Mouse (Mus musculus) embryonic facial prominence, embryonic 13.5 days (tissue): ENCODE results near the gene Sftpd. TPM values are rescaled to one million over a fixed set of nuclear protein-coding genes. Genes with fewer than 3 reads are reported as not detected.

Experiments
- ATAC-seq: fragments of 200-750 bp; cut with Nextera tagmentation; 2 replicates; pipeline ENCODE4 v1.8.0; 2017; ENCODE audit warnings: low read depth; ENCODE audit not compliant: insufficient number of reproducible peaks, insufficient read depth, low FRiP score, low TSS enrichment
- H3K27ac ChIP-seq: fragments of 300-500 bp; sonication (generic); 2 replicates; pipeline ENCODE4 v1.5.1; 2015; ENCODE audit warnings: moderate library complexity, mild to moderate bottlenecking, inconsistent platforms
- H3K27me3 ChIP-seq: fragments of 300-500 bp; sonication (generic); 2 replicates; pipeline ENCODE4 v1.6.1; 2015; ENCODE audit warnings: mild to moderate bottlenecking, inconsistent platforms
- H3K36me3 ChIP-seq: fragments of 300-500 bp; sonication (generic); 2 replicates; pipeline ENCODE4 v1.6.1; 2015; ENCODE audit warnings: mild to moderate bottlenecking, inconsistent platforms
- H3K4me1 ChIP-seq: fragments of 300-500 bp; sonication (generic); 2 replicates; pipeline ENCODE4 v1.6.1; 2015; ENCODE audit warnings: inconsistent platforms
- H3K4me2 ChIP-seq: fragments of 300-500 bp; sonication (generic); 2 replicates; pipeline ENCODE4 v1.6.1; 2015; ENCODE audit warnings: moderate library complexity, mild to moderate bottlenecking, inconsistent platforms
- H3K4me3 ChIP-seq: fragments of 300-500 bp; sonication (generic); 2 replicates; pipeline ENCODE4 v1.5.1; 2015; ENCODE audit warnings: mild to moderate bottlenecking, inconsistent platforms
- H3K9ac ChIP-seq: fragments of 300-500 bp; sonication (generic); 2 replicates; pipeline ENCODE4 v1.6.1; 2015; ENCODE audit warnings: mild to moderate bottlenecking, inconsistent platforms
- H3K9me3 ChIP-seq: fragments of 300-500 bp; sonication (generic); 2 replicates; pipeline ENCODE4 v1.6.1; 2016; ENCODE audit warnings: inconsistent platforms
- WGBS: fragments of 180-500 bp; shearing (Covaris S2); methylation state at CpG from one replicate; pipeline ENCODE4 v1.1.7; 2015; ENCODE audit warnings: mixed read lengths; 5-methylcytosine and 5-hydroxymethylcytosine counted together
- polyA plus RNA-seq: library from polyadenylated mRNA; unstranded; fragments of >200 nt; fragmentation: Nextera tagmentation; extraction: Ambion mirVana; gene quantifications from 2 replicates; pipeline ENCODE4 v1.2.1, GENCODE M21; 2015

Gene Sftpd
- polyA plus RNA-seq, result not detected in 2 replicates

GRCm38 (mm10) chr14:41185059-41185821 lies at the start of gene Sftpd:
Sftpd (minus strand) TSS chr14:41185149.
- no peak within 1 kb of the TSS for H3K4me3 ChIP-seq
- no peaks in the 10 kb centered on the region for H3K4me1 ChIP-seq

GRCm38 (mm10) chr14:41198037-41198730 lies 13.2 kb upstream of the Sftpd start:
- H3K4me3 ChIP-seq, result no peak overlapping the region
- H3K27me3 ChIP-seq, result no peaks in the 10 kb centered on the region
- ATAC-seq, result no peak
- H3K9ac ChIP-seq, result no peak overlapping the region
- no peak overlapping the region for H3K27ac ChIP-seq
- no peak overlapping the region for H3K4me2 ChIP-seq
- H3K4me1 ChIP-seq, result no peaks in the 10 kb centered on the region
- no peaks in the 10 kb centered on the region for H3K9me3 ChIP-seq
- WGBS, result 64% methylated on average over 6 of the region's 6 CpGs
- no peaks in the 10 kb centered on the region for H3K36me3 ChIP-seq

More at GRCm38 (mm10) chr14:41185059-41185821, at the start of gene Sftpd:
- Histone ChIP-seq H3K27me3 (no peaks in the 10 kb centered on the region), H3K27ac (no peak within 1 kb of the TSS), H3K9me3 (no peaks in the 10 kb centered on the region), H3K4me2 (no peak within 1 kb of the TSS), H3K36me3 (no peaks in the 10 kb centered on the region), H3K9ac (no peak within 1 kb of the TSS)
- 66% methylated on average over 4 of the region's 4 CpGs for WGBS
- no peak for ATAC-seq

GRCm38 (mm10) chr14:41189496-41189895 lies 4.5 kb upstream of the Sftpd start:
- Histone ChIP-seq H3K9me3 (0 out of 2 replicates have a peak, but pooled peaks cover 4% of the 10 kb centered on the region), H3K36me3 (no peaks in the 10 kb centered on the region), H3K27me3 (no peaks in the 10 kb centered on the region), H3K4me1 (no peaks in the 10 kb centered on the region), H3K4me3 (no peak overlapping the region), H3K27ac (no peak overlapping the region), H3K9ac (no peak overlapping the region), H3K4me2 (no peak overlapping the region)
- 78% methylated on average over 2 of the region's 2 CpGs for WGBS
- no peak for ATAC-seq

GRCm38 (mm10) chr14:41174802-41175201 lies 10.1 kb downstream of the Sftpd start:
- no peak overlapping the region for H3K27ac ChIP-seq
- H3K4me1 ChIP-seq, result no peaks in the 10 kb centered on the region
- no peak for ATAC-seq
- no peaks in the 10 kb centered on the region for H3K36me3 ChIP-seq
- 65% methylated on average over 1 of the region's 1 CpGs for WGBS
- no peak overlapping the region for H3K4me2 ChIP-seq
- no peaks in the 10 kb centered on the region for H3K27me3 ChIP-seq
- H3K9ac ChIP-seq, result no peak overlapping the region
- no peak overlapping the region for H3K4me3 ChIP-seq
- H3K9me3 ChIP-seq, result no peaks in the 10 kb centered on the region

GRCm38 (mm10) chr14:41170514-41170913 lies 14.4 kb downstream of the Sftpd start:
- Histone ChIP-seq H3K4me2 (no peak overlapping the region), H3K9ac (no peak overlapping the region), H3K9me3 (no peaks in the 10 kb centered on the region), H3K36me3 (no peaks in the 10 kb centered on the region), H3K4me1 (no peaks in the 10 kb centered on the region), H3K27me3 (no peaks in the 10 kb centered on the region), H3K27ac (no peak overlapping the region), H3K4me3 (no peak overlapping the region)
- 89% methylated on average over 2 of the region's 2 CpGs for WGBS
- no peak for ATAC-seq

- Histone ChIP-seq H3K4me2 (no peak overlapping the region), H3K4me1 (no peaks in the 10 kb centered on the region), H3K36me3 (no peaks in the 10 kb centered on the region), H3K9ac (no peak overlapping the region), H3K27ac (no peak overlapping the region), H3K27me3 (no peaks in the 10 kb centered on the region), H3K4me3 (no peak overlapping the region), H3K9me3 (no peaks in the 10 kb centered on the region)
- ATAC-seq, result no peak
- WGBS, result 79% methylated on average over 1 of the region's 1 CpGs
Observed at GRCm38 (mm10) chr14:41168567-41168966, 16.4 kb downstream of the Sftpd start.

GRCm38 (mm10) chr14:41167278-41167677 lies 17.7 kb downstream of the Sftpd start:
- Histone ChIP-seq H3K4me2 (no peak overlapping the region), H3K36me3 (no peaks in the 10 kb centered on the region), H3K9ac (no peak overlapping the region), H3K4me1 (no peaks in the 10 kb centered on the region), H3K27ac (no peak overlapping the region), H3K27me3 (no peaks in the 10 kb centered on the region), H3K9me3 (no peaks in the 10 kb centered on the region), H3K4me3 (no peak overlapping the region)
- ATAC-seq, result no peak
- WGBS, result 64% methylated on average over 5 of the region's 5 CpGs

- no peaks in the 10 kb centered on the region for H3K27me3 ChIP-seq
- no peak overlapping the region for H3K4me3 ChIP-seq
- ATAC-seq, result no peak
- H3K27ac ChIP-seq, result no peak overlapping the region
- no peak overlapping the region for H3K4me2 ChIP-seq
- no peaks in the 10 kb centered on the region for H3K36me3 ChIP-seq
- H3K4me1 ChIP-seq, result peaks cover 5% of the 10 kb centered on the region
- no peaks in the 10 kb centered on the region for H3K9me3 ChIP-seq
- no peak overlapping the region for H3K9ac ChIP-seq
- WGBS, result 12% methylated on average over 2 of the region's 2 CpGs
Observed at GRCm38 (mm10) chr14:41162663-41163062, 22.3 kb downstream of the Sftpd start.

- WGBS, result 9% methylated on average over 1 of the region's 1 CpGs
- no peak overlapping the region for H3K4me3 ChIP-seq
- H3K27me3 ChIP-seq, result no peaks in the 10 kb centered on the region
- no peaks in the 10 kb centered on the region for H3K36me3 ChIP-seq
- ATAC-seq, result no peak
- no peak overlapping the region for H3K27ac ChIP-seq
- peaks cover 5% of the 10 kb centered on the region for H3K4me1 ChIP-seq
- H3K9me3 ChIP-seq, result no peaks in the 10 kb centered on the region
- no peak overlapping the region for H3K9ac ChIP-seq
- no peak overlapping the region for H3K4me2 ChIP-seq
Observed at GRCm38 (mm10) chr14:41160743-41161142, 24.2 kb downstream of the Sftpd start.

GRCm38 (mm10) chr14:41160076-41160475 lies 24.9 kb downstream of the Sftpd start:
- Histone ChIP-seq H3K4me1 (peaks cover 5% of the 10 kb centered on the region), H3K4me3 (no peak overlapping the region), H3K9me3 (no peaks in the 10 kb centered on the region), H3K36me3 (no peaks in the 10 kb centered on the region), H3K4me2 (no peak overlapping the region), H3K9ac (no peak overlapping the region), H3K27me3 (no peaks in the 10 kb centered on the region), H3K27ac (no peak overlapping the region)
- WGBS, result 89% methylated on average over 4 of the region's 4 CpGs
- no peak for ATAC-seq

- 76% methylated on average over 7 of the region's 7 CpGs for WGBS
- Histone ChIP-seq H3K36me3 (no peaks in the 10 kb centered on the region), H3K9me3 (no peaks in the 10 kb centered on the region), H3K4me1 (no peaks in the 10 kb centered on the region), H3K27ac (no peak within 1 kb of the TSS), H3K27me3 (no peaks in the 10 kb centered on the region), H3K4me3 (no peak within 1 kb of the TSS), H3K4me2 (no peak within 1 kb of the TSS), H3K9ac (no peak within 1 kb of the TSS)
- ATAC-seq, result no peak
Observed at GRCm38 (mm10) chr14:41151220-41151898, 33.6 kb downstream of the Sftpd start, which contains the start of gene Mbl1. Mbl1 (plus strand) TSS chr14:41151458.
